Mouse (Mus musculus) large intestine, adult 2 months (tissue): Measurements from ENCODE around the gene Idh3g. TPM values are rescaled to one million over a fixed set of nuclear protein-coding genes. Genes with fewer than 3 reads are reported as not detected.
"Not testable (repeated sequence)": the region's sequence is repeated elsewhere in the genome, so short reads cannot be mapped to it uniquely, and the experiment has no call there.

ENCODE experiments used
- DNase-seq: peaks from one replicate; pipeline ENCODE4 v3.0.0-alpha.2; 2012; ENCODE audit warnings: low read depth, low spot score
- WGBS: fragments of 180-500 bp; shearing (Covaris S2); methylation state at CpG from one replicate; pipeline ENCODE4 v1.1.7; 2018; 5-methylcytosine and 5-hydroxymethylcytosine counted together
- polyA plus RNA-seq: library from polyadenylated mRNA; depleted of rRNA; stranded (reverse); fragments of >200 nt; gene quantifications from 2 replicates; pipeline ENCODE4 v1.2.3, GENCODE M21; 2012; rRNA removed

Idh3g gene
- polyA plus RNA-seq, 1 experiment = 245 TPM

DNA sequence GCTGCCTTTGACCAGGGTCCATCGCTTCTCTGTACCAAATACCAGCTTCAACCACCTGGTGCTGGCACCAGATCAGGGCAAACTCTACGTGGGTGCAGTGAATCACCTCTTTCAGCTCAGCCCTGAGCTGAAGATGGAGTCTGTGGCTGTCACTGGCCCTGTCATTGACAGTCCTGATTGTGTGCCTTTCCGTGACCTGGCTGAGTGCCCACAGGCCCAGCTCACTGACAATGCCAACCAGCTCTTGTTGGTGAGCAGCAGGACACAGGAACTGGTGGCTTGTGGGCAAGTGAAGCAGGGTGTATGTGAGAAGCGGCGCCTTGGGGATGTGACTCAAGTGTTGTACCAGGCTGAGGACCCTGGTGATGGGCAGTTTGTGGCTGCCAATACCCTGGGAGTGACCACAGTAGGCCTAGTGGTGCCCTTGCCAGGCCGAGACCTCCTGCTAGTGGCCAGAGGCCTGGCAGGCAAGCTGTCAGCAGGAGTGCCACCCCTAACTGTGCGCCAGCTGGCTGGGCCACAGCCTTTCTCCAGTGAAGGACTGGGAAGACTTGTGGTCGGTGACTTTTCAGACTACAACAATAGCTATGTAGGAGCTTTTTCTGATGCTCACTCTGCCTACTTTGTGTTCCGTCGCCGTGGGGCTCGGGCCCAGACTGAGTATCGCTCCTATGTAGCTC lies 27.9 kb downstream of the Idh3g start:
- DNase-seq = no peak
- WGBS = 85% methylated on average over 13 of the region's 13 CpGs

DNA sequence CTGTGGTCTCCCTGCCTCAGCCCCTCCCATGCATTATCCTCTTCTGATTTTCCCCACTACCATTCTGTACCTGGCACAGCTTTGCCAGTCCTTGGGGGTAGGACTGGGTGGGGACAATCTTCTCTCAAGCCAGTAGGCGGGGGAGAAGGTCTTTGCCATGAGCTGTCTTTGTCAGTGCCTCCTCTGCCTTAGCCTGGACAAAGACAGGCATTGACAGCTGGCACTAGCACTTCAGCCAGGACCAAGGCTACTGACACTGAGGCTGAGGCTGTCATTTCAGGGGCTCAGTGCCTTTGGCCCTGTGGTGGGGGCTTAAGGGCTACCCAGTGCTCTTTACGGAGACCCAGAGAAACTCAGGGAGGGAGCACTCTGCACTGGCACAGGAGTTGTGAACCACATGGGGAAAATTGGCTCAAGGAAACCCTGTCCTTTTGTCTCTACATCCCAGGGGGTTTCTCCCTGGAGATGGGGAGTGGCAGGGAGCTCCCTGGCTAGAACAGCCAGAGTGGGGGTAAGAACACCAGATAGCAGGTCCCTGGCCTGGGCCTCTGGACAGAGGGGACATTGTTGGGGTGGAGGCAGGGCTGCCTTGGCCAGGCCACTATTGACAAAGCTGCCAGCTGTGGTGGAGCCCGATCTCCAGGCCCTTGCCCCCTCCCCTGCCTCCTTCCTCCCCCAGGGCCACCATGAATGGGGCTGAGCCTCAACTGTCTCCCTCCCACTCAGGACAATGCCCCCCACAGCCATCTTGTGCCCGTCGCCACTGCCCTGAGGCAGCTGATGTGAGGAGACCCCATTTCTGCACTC lies 30.2 kb downstream of the Idh3g start, which contains the start of gene Plxnb3:
Plxnb3 (plus strand) TSS at position 757 of the 807 bp plus-strand sequence.
- 79% methylated on average over 5 of the region's 5 CpGs for WGBS
- no peak for DNase-seq

- no peak for DNase-seq
- 94% methylated on average over 1 of the region's 1 CpGs for WGBS
These were observed 37.7 kb downstream of the Idh3g start for GRCm38 (mm10) chrX:73748977-73749376.

DNA sequence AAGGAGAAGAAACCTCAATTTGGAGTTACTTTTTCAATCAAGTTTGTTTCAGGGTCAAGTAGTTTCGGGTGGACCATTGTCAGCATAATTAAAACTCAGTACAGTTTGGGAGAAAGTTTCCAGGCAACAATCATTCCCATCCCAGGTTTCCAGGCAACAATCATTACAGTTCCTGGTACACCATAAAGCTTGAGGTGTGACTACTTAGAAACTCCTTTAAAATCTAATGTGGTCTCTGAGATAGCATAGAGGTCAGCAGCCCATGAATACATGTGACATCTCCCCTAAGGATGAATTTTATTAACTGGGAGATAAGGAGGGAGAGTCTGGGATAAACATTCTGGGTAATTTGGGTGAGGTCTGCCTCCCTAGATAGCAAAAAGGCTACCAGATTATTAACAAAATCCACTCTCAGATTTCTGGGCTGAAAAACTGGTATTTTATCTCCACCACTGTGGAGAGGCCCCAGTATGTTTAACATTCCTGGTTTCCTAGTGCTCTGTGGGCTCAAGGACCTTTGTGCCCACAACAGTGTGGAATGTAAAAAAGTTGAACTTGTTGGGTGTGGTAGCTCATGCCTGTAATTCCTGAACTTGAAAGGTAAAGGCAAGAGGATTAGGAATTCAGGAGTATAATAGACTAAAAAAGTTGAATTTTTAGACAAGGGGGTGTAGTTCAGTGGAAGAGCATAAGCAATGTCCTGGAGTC lies 41.8 kb downstream of the Idh3g start:
- WGBS = 33% methylated on average over 1 of the region's 1 CpGs
- no peak for DNase-seq

DNA sequence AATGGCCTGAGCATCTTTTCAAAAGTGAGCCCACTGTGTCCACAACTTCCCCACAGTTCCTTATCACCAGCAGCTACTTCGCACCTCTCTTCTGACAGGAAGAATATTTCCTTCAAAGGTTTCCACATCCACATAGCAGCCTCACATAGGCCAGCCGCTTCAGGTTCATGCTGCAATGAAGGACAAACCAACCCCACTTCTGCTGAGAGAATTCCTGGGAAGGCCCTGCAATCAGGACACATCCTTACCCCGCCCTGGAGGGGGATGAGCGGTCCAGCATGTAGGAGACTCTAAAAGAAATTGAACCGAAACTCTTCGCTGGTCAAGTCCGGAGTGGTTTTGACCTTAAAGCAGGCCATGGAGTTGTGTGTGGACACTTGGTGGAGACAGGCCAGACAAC lies 46.9 kb downstream of the Idh3g start:
- DNase-seq = not testable (repeated sequence)
- WGBS = 93% methylated on average over 7 of the region's 7 CpGs

- no peak for DNase-seq
- WGBS = 54% methylated on average over 5 of the region's 5 CpGs
These were observed 47.5 kb downstream of the Idh3g start for GRCm38 (mm10) chrX:73739151-73739550.

GRCm38 (mm10) chrX:73738155-73738554 lies 48.5 kb downstream of the Idh3g start:
- DNase-seq = no peak
- WGBS = 62% methylated on average over 1 of the region's 1 CpGs

GRCm38 (mm10) chrX:73730908-73731307 lies 55.8 kb downstream of the Idh3g start:
- WGBS = 52% methylated on average over 1 of the region's 1 CpGs

More at GRCm38 (mm10) chrX:73730908-73731307, 55.8 kb downstream of the Idh3g start:
- no peak for DNase-seq

Other genes with a start within 250 kb of the Idh3g start
- 0.20 and 0.49 TPM in 2 replicates for gene Dusp9, start 147.5 kb downstream of the Idh3g start, polyA plus RNA-seq
- gene Pnck, start 126.8 kb downstream of the Idh3g start, polyA plus RNA-seq = 10.8 and 14.1 TPM in 2 replicates
- gene Slc6a8, start 113.7 kb downstream of the Idh3g start, polyA plus RNA-seq = 323 and 534 TPM in 2 replicates
- gene Bcap31, start 70.7 kb downstream of the Idh3g start, polyA plus RNA-seq = 96.4 and 97.6 TPM in 2 replicates
- gene Abcd1, start 70.3 kb downstream of the Idh3g start, polyA plus RNA-seq = 39.7 and 75.9 TPM in 2 replicates
- gene Plxnb3, start 29.8 kb downstream of the Idh3g start, polyA plus RNA-seq = 0.41 and 0.47 TPM in 2 replicates
- gene Srpk3, start 12.5 kb downstream of the Idh3g start, polyA plus RNA-seq = 7.4 and 10.5 TPM in 2 replicates
- gene Ssr4, start 131 bp upstream of the Idh3g start, polyA plus RNA-seq = 280 and 308 TPM in 2 replicates
- 0.99 and 1.0 TPM in 2 replicates for gene Pdzd4, start 38.1 kb upstream of the Idh3g start, polyA plus RNA-seq
- gene Avpr2, start 105.2 kb upstream of the Idh3g start, polyA plus RNA-seq = 0.12 and 0.30 TPM in 2 replicates
- 22.3 and 41.7 TPM in 2 replicates for gene L1cam, start 109.2 kb upstream of the Idh3g start, polyA plus RNA-seq
- 23.9 and 25.9 TPM in 2 replicates for gene Arhgap4, start 135.0 kb upstream of the Idh3g start, polyA plus RNA-seq
- 95.2 and 104 TPM in 2 replicates for gene Naa10, start 135.0 kb upstream of the Idh3g start, polyA plus RNA-seq
- 5.6 and 7.3 TPM in 2 replicates for gene Renbp, start 144.0 kb upstream of the Idh3g start, polyA plus RNA-seq
- gene Hcfc1, start 179.5 kb upstream of the Idh3g start, polyA plus RNA-seq = 38.2 and 50.9 TPM in 2 replicates
- 56.3 and 90.4 TPM in 2 replicates for gene Irak1, start 237.0 kb upstream of the Idh3g start, polyA plus RNA-seq